Mouse (Mus musculus) forebrain, embryonic 11.5 days (tissue): Measurements from ENCODE around the gene Scube1. TPM values are rescaled to one million over a fixed set of nuclear protein-coding genes. Genes with fewer than 3 reads are reported as not detected.
A peak's percentile ranks its signal among the peaks of the same experiment; 100 is the strongest.

ENCODE experiments used
- ATAC-seq: fragments of 200-750 bp; cut with Nextera tagmentation; replicated peaks from 2 replicates; pipeline ENCODE4 v1.8.0; 2017; ENCODE audit warnings: moderate TSS enrichment; ENCODE audit not compliant: low FRiP score
- DNase-seq: peaks from one replicate; pipeline ENCODE4 v3.0.0-alpha.2; 2017; ENCODE audit warnings: low spot score
- H3K27ac ChIP-seq: fragments of 300-500 bp; sonication (generic); 2 replicates; pipeline ENCODE4 v1.5.1; 2014; ENCODE audit warnings: low read depth, low read length
- H3K27me3 ChIP-seq: fragments of 300-500 bp; sonication (generic); 2 replicates; pipeline ENCODE4 v1.6.1; 2014; ENCODE audit warnings: mild to moderate bottlenecking, low read length, mixed read lengths; ENCODE audit not compliant: control insufficient read depth, insufficient read depth
- H3K36me3 ChIP-seq: fragments of 300-500 bp; sonication (generic); 2 replicates; pipeline ENCODE4 v1.6.1; 2014; ENCODE audit warnings: mild to moderate bottlenecking, low read length, moderate library complexity, mixed read lengths; ENCODE audit not compliant: control insufficient read depth, insufficient read depth
- H3K4me1 ChIP-seq: fragments of 300-500 bp; sonication (generic); replicated peaks from 2 replicates; pipeline ENCODE4 v1.6.1; 2014; ENCODE audit warnings: low read length, mixed read lengths; ENCODE audit not compliant: control insufficient read depth, insufficient read depth
- H3K4me2 ChIP-seq: fragments of 300-500 bp; sonication (generic); 2 replicates; pipeline ENCODE4 v1.6.1; 2014; ENCODE audit warnings: low read depth, mild to moderate bottlenecking, low read length, moderate library complexity, mixed read lengths; ENCODE audit not compliant: severe bottlenecking
- H3K4me3 ChIP-seq: fragments of 300-500 bp; sonication (generic); 2 replicates; pipeline ENCODE4 v1.5.1; 2014; ENCODE audit warnings: low read depth, low read length
- H3K9ac ChIP-seq: fragments of 300-500 bp; sonication (generic); 2 replicates; pipeline ENCODE4 v1.6.1; 2014; ENCODE audit warnings: low read length
- H3K9me3 ChIP-seq: fragments of 300-500 bp; sonication (generic); 2 replicates; pipeline ENCODE4 v1.6.1; 2016; ENCODE audit warnings: low read length, mixed read lengths; ENCODE audit not compliant: control insufficient read depth
- WGBS: fragments of 180-500 bp; shearing (Covaris S2); extraction: QIAGEN DNeasy Blood & Tissue Kit; methylation state at CpG from one replicate; pipeline ENCODE4 v1.1.7; 2014; 5-methylcytosine and 5-hydroxymethylcytosine counted together
- polyA plus RNA-seq: library from polyadenylated mRNA; unstranded; fragments of >200 nt; fragmentation: Nextera tagmentation; extraction: Ambion mirVana; gene quantifications from 2 replicates; pipeline ENCODE4 v1.2.1, GENCODE M21; 2014

Gene Scube1
- 33.9 and 38.0 TPM in 2 replicates for polyA plus RNA-seq

GRCm38 (mm10) chr15:83724886-83725269, at the start of gene Scube1:
Gene Scube1 (minus strand): TSS chr15:83725021.
- ATAC-seq (peak; percentile 96), DNase-seq (peak; percentile 94)
- Histone ChIP-seq H3K4me2 (peak within 1 kb of the TSS; percentile 86), H3K9ac (peak within 1 kb of the TSS; percentile 64), H3K36me3 (no peaks in the 10 kb centered on the region), H3K27me3 (no peaks in the 10 kb centered on the region; the same call in 1 of the 2 replicates), H3K9me3 (no peaks in the 10 kb centered on the region), H3K4me3 (peak within 1 kb of the TSS; percentile 69), H3K27ac (peak within 1 kb of the TSS; percentile 53), H3K4me1 (peaks cover 13% of the 10 kb centered on the region)
- 1% methylated on average over 45 of the region's 51 CpGs for WGBS

GRCm38 (mm10) chr15:83772953-83773352, 48.1 kb upstream of the Scube1 start:
- H3K4me1 ChIP-seq, result no peaks in the 10 kb centered on the region
- 89% methylated on average over 4 of the region's 4 CpGs for WGBS
- DNase-seq, result no peak
- no peaks in the 10 kb centered on the region for H3K36me3 ChIP-seq
- H3K27me3 ChIP-seq, result no peaks in the 10 kb centered on the region
- no peak overlapping the region for H3K9ac ChIP-seq
- H3K4me3 ChIP-seq, result no peak overlapping the region
- no peaks in the 10 kb centered on the region for H3K9me3 ChIP-seq
- no peak overlapping the region for H3K27ac ChIP-seq
- H3K4me2 ChIP-seq, result no peak overlapping the region
- ATAC-seq, result no peak

DNA sequence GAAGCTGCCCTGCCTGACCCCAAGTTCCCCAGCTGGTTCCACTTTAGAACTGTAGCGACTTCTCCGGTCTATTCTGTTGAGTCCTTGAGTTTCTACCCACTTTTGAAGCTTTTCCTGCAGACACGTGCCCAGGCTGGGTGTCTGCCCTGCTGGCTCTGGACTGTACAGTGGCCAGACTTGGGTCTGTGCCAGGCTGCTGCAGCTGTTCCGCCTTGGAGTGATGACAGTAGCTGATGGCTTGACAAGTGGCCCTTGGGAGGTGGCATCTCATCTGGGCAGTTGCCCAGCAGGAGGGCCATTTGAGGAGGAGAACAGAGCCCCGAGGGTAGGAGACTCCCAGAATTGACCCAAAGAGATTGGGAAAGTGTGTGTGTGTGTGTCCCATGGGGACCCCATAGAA, 47.6 kb upstream of the Scube1 start:
- no peaks in the 10 kb centered on the region for H3K9me3 ChIP-seq
- H3K9ac ChIP-seq, result no peak overlapping the region
- ATAC-seq (no peak), DNase-seq (no peak)
- H3K4me3 ChIP-seq, result no peak overlapping the region
- no peaks in the 10 kb centered on the region for H3K4me1 ChIP-seq
- WGBS, result 74% methylated on average over 5 of the region's 5 CpGs
- no peak overlapping the region for H3K27ac ChIP-seq
- no peaks in the 10 kb centered on the region for H3K36me3 ChIP-seq
- H3K4me2 ChIP-seq, result no peak overlapping the region
- H3K27me3 ChIP-seq, result no peaks in the 10 kb centered on the region

DNA sequence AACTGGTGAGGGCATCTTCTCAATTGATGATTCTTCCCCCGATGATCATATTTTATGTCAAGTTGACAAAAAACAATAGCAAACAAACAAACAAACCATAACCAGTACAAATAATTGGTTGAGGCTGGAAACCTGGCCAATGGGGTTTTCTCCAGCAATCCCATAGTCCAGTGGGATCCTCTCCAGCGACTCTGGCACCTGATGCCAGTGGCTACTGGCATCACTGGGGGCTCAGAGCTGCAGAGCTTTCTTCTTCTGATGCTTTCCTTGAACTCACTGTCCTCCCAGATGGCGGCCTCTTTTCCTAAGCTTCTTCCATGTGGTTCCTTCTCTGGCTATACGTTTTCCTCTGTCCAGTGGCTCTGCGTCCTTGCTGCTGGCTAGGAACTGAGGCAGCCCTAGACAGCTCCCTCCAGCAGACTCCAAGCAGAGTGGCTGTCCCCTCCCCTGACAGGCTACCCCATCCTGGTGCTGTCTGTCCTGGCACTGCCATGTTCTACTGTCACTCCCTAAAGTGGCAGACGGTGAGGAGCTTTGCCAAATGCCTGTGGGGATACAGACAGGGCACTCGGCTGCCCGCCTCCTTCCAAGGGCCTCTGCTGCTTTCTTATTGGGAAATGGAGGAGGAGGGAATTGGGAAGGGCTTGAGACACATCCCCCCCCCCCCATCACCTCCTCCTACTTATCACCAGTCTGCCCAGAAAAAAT, 46.7 kb upstream of the Scube1 start:
- H3K36me3 ChIP-seq, result no peaks in the 10 kb centered on the region
- WGBS, result 84% methylated on average over 8 of the region's 8 CpGs
- peaks cover 2% of the 10 kb centered on the region; the same call in 1 of the 2 replicates for H3K4me1 ChIP-seq
- H3K9me3 ChIP-seq, result no peaks in the 10 kb centered on the region
- H3K27me3 ChIP-seq, result no peaks in the 10 kb centered on the region
- no peak for DNase-seq
- H3K9ac ChIP-seq, result no peak overlapping the region
- no peak overlapping the region for H3K4me3 ChIP-seq
- ATAC-seq, result no peak
- no peak overlapping the region for H3K4me2 ChIP-seq
- no peak overlapping the region for H3K27ac ChIP-seq

DNA sequence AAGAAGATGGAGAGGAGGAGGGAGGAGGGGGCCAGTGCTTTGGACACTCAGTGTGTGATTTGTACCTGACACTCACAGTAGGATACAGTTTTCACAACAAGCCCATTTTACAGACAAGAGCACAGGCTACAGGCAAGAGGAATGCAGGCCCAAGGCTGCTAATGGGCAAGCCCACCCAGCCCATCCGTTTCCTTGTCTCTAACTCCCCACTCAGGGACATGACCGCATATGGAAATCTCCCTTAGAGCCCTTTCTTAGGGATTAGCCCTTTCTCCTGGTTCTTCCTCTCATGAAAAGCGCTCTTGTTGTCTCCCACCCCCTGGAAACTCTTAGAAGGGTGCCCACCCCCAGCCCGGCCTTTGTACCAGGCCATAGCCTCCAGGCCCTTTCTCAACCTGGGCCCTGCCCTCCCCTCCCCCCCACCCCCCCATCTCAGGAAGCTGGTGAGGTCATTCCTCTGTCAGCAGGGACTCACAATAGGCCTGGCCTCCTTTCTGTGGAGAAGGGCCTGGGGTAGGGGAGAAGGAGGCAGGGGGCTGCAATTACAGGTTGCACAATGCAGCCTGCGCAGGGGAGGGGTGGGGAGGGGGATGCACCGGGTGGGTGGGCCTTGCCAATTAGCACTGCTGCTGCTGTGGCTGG, 40.7 kb upstream of the Scube1 start:
- no peak overlapping the region for H3K4me2 ChIP-seq
- H3K36me3 ChIP-seq, result no peaks in the 10 kb centered on the region
- 5% methylated on average over 6 of the region's 6 CpGs for WGBS
- no peak overlapping the region for H3K4me3 ChIP-seq
- DNase-seq (peak; percentile 95), ATAC-seq (peak; percentile 90)
- H3K9ac ChIP-seq, result no peak overlapping the region
- H3K27me3 ChIP-seq, result no peaks in the 10 kb centered on the region
- H3K9me3 ChIP-seq, result no peaks in the 10 kb centered on the region
- peaks cover 15% of the 10 kb centered on the region for H3K4me1 ChIP-seq
- peak overlapping the region; percentile 20; the same call in 1 of the 2 replicates for H3K27ac ChIP-seq

GRCm38 (mm10) chr15:83761512-83761911, 36.7 kb upstream of the Scube1 start:
- Histone ChIP-seq H3K9ac (no peak overlapping the region), H3K36me3 (no peaks in the 10 kb centered on the region), H3K4me1 (peaks cover 15% of the 10 kb centered on the region), H3K9me3 (no peaks in the 10 kb centered on the region), H3K27me3 (0 out of 2 replicates have a peak, but pooled peaks cover under 1% of the 10 kb centered on the region), H3K4me2 (no peak overlapping the region), H3K27ac (no peak overlapping the region), H3K4me3 (no peak overlapping the region)
- ATAC-seq (no peak), DNase-seq (no peak)
- WGBS, result 90% methylated on average over 13 of the region's 13 CpGs

GRCm38 (mm10) chr15:83760683-83761082, 35.9 kb upstream of the Scube1 start:
- Histone ChIP-seq H3K4me1 (peaks cover 10% of the 10 kb centered on the region), H3K9me3 (no peaks in the 10 kb centered on the region), H3K4me3 (no peak overlapping the region), H3K27ac (no peak overlapping the region), H3K9ac (no peak overlapping the region), H3K27me3 (0 out of 2 replicates have a peak, but pooled peaks cover 2% of the 10 kb centered on the region), H3K36me3 (no peaks in the 10 kb centered on the region), H3K4me2 (no peak overlapping the region)
- ATAC-seq, result no peak
- WGBS, result 3% methylated on average over 10 of the region's 10 CpGs
- peak; percentile 90 for DNase-seq

DNA sequence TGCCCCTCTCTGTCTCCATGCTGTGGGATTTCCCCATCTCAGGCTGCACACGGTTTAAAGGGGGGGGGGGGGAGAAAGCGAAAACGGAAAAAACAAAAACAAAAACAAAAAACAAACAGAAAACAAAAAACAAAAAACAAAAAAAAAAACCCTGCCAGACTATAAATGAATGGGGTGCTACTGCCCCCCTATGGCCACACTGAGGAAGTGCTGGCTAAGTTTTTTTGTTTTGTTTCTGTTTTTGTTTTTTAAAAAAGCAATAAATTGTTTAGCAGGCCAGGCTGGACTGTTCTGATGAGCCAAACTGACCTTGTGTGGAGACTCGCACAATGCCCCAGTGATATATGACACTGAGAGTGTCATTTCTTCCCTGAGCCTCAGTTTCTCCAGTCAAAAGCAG, 34.1 kb upstream of the Scube1 start:
- Histone ChIP-seq H3K9me3 (peaks cover 3% of the 10 kb centered on the region; the same call in 1 of the 2 replicates), H3K4me1 (0 out of 2 replicates have a peak, but pooled peaks cover 1% of the 10 kb centered on the region), H3K4me2 (no peak overlapping the region), H3K27me3 (0 out of 2 replicates have a peak, but pooled peaks cover 2% of the 10 kb centered on the region), H3K4me3 (no peak overlapping the region), H3K36me3 (no peaks in the 10 kb centered on the region), H3K9ac (no peak overlapping the region), H3K27ac (no peak overlapping the region)
- 10% methylated on average over 4 of the region's 4 CpGs for WGBS
- ATAC-seq (no peak), DNase-seq (no peak)
